Mouse (Mus musculus): ENCODE results near the gene Smug1. TPM values are rescaled to one million over a fixed set of nuclear protein-coding genes. Genes with fewer than 3 reads are reported as not detected.

Smug1 gene
- total RNA-seq (2021): 10 to 100 TPM; 11.0 to 16.7 TPM
- 16.6 and 17.1 TPM in 2 replicates for polyA plus RNA-seq (2012; rRNA removed)
- long read RNA-seq, partial matches to known transcripts: 8 of 13 reads
- long read RNA-seq, other reads (novel, unspliced or antisense): 4 of 13 reads

DNA sequence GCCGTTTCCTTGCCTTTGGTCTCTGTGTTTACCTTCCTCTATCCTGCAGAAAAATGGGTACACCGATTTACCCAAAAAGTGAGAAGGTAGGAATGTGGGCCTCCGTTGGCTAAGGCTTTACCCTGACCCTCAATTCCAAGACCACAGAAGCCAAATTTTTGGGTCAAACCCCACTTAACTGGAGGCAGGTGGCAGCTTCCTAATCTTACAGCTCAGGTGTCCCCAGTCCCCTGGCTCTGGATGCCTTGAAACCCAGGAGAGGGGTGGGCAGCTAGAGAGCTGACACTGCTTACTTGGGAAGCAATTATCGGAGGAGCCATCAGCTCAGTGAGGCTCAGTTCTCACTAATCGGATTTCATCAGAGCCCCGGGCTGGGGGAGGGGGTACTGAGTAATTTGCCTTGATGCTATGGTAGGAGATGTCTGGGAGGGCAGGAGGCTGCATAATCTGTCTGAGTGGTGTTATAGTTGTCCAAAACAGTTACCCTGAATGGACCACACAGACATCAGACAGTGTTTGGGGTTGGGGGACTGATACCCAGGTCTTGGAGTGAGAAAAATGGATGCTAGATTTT is at the start of gene Smug1:
TSS of gene Smug1 (minus strand) at position 51 of the 574 bp plus-strand sequence.
- DNase-seq: no peak

GRCm38 (mm10) chr15:103216052-103216451 is 49.2 kb upstream of the Smug1 start:
- no peak for DNase-seq

DNA sequence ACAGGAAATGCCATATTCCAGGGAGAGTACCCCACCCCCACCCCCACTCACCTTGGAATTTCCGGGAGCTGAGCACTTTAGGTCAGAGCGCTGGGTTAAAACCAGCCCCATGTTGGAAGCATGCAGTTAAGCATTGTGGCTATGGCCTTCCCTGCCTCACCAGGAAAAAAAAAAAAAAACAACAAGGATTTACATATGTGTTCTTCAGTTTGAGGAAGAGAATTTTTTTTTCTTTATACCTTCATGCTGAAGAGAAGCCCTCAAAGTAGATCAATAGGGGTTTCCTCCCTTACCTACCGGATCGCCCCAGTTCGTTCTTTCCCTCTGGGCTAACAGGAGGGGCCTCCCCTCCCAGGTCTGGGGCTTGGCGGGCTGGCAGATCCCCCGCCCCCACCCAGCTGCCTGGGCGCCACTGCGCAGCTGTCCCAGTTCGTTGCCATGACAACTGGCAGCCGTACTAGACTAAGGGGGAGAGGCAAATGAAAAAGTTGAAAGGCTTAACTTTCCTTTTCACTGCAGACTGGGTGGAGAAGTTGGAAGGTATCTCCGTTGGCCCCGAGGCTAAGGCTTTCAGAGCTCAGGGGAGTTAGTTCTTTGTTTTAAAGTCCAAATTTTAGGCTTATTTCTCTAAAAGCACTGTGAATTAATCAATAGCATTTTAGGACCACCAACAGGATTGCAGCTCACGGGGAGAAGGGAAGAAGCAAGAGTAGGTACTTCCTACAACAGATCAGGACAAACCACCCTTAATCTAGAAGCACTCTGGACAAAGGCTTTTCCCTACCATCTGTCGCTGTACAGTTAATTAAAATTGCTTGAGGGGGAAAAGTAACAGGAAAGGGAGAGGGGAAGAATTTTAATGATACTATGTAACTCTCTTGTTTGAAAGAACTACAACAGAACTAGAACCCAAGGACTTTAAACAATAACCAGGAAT is 48.3 kb upstream of the Smug1 start:
- DNase-seq: peak; percentile 90

- no peak for DNase-seq
Measured at GRCm38 (mm10) chr15:103214149-103214548, 47.3 kb upstream of the Smug1 start.

GRCm38 (mm10) chr15:103205156-103205555 is 38.3 kb upstream of the Smug1 start:
- no peak for DNase-seq

DNA sequence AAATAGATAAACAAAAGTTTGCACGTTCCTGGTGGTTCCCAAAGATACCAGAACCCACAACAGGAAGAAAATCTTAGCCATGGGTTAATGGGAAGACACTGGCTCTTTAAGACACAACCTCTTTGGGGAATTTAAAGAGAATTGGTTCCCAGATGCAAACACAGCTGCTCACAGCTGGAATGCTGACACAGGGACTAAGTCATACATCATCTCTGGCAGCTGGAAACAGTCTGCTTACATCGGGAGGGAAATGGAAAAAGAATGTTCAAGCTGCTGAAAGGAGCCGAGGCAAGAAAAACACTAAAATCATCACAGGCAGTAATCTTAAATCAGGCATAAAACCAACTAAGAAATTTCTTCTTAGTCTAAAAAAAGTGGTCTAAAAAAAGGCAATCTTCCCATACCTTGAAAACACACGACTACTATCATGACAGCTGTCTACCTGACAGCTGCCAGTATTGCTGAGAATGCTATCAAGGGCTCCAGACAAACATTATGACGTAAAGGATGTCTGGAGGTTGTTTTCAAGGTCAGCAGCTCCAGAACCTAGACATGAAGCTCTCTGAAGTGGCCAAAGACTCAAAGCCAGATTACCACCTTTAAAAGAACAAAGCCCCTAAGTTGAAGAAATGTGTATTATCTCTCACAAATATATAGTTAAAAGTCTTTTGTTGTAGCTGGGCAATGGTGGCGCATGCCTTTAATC is 35.3 kb upstream of the Smug1 start:
- DNase-seq: no peak

GRCm38 (mm10) chr15:103197785-103198184 is 30.9 kb upstream of the Smug1 start:
- DNase-seq: no peak

DNA sequence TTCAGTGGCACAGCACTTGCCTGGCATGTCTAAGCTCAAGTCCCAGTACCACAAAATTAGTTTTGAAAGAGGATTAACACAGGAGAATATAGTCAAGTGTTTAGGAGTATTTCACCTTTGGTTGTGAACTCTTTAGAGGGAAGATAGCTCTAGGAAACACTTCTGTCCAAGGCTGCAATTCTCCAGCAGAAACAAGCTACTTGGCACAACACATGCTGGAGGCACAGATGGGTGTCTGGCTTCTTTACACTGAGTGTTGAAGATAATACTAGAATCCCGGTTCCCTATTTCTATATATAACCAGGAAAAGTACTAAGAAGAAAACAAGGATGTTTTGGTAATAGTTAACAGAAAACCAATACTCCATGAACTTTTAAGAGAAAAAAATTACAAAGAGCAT is 29.9 kb upstream of the Smug1 start:
- no peak for DNase-seq

- DNase-seq: peak; percentile 23
Measured at GRCm38 (mm10) chr15:103193606-103194005, 26.7 kb upstream of the Smug1 start.

DNA sequence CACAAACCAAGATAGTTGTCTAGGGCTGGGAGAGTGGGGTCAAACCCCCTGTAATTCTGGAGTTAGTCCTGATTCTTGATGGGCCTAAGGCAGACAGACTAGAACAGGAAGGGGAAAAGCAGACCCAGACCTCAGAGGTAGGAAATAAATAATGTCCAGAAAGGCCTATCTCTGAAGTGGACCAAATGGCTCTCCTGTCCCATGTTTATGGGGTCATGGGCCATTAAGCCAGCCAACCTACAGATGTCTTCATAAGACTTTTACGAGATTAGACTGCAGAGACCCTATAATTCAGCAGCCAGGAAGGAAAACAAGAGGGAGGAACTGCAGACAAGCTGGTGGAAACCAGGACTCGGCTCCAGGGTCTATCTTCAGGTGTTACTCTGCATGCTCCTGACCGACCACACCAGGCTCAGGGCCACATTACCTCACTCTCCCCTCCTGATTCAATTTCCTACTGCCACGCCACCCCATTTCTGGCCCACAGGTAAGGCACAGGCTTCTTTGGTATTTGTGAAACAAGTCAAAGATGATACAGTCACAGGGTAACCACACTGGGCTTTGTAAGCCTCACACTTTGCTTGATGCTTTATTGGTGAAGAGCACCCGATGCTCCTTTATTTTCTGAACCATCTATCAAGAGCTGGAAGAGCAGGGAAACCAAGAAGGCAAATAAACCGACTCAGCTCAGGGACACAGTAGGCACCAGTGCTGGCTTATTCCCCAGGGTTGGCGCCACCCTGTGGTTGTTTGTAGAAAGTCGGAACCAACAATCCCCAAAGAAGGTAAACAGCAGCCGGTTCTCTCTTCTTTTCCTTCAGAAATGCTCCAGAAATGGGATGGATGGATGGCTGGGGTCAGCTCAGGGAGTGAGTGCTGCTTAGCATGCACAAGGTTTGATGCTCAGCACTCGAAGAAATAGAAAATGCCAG is 23.9 kb upstream of the Smug1 start:
- peak; percentile 46 for DNase-seq

DNA sequence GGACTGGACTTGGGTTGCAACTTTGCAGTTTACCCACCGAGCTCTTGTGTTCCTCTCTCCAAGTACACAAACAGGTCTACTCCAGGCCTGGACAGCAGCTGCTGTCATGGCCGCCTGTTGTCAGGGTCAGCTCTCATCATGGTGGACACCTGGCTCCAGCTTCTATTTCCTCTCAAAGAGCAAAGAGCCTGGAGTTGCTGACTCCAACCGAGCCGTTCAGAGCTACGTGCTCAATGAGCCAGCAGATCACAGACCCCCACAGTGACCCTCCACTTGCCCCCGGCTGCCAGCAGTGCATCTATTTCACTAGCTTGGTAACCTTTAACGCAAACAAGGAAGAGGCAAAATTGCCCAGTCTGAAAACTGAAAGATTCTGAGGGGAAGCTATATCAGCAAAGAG is 23.2 kb upstream of the Smug1 start:
- DNase-seq: no peak

DNA sequence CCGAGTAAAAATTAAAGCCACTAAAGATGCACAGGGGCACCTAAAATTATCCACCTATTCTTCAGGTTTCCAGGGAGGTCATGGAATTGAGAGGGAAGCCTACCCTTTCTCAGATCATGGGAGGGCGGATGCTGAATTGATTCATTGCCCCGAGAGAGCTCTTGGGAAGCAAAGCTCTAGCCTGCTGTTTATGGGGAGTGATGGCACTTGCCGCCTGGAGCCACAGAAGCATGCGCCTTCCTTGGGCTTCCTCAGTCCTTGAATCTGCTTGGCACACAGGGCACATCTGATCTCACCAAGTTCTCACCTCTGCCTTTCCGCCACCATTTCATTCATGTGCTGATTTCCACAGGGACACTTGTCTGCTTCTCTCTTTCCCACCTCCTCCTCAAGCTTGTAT is 20.9 kb upstream of the Smug1 start:
- DNase-seq: no peak

DNA sequence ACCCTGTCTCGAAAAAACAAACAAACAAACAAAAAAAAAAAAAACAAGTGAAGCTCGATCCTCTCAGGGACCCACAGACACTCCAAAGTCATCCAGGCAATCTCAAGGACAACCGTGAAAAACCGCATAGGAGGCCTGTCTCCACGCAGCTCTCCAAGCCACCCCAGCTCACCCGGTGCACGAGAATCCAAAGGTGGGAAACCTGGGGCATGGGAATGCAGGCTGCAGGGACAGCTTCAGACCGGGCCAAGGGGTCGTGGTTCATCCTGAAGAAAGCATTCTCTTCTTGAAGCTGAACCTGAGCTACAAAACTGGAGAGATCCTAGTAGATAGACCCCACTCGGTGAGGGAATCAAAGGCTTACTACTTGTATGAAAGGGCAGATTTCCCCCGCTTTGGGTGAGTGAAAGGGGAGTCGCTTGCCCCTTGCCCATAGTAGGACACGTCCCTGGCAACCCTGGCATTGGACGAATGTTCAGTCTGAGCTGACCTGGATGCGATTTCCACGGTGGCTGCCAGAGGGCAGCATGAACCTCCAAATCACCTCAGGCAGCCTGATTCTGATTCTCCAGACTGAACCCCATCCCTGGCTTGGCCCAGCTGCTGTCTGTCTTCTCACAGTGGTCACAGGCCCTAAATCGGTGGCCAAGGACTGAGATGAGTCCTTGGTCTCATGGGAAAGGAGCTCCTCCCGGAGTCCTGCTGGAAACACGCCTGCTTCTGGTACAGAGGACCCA is 18.7 kb upstream of the Smug1 start:
- DNase-seq: peak; percentile 72

DNA sequence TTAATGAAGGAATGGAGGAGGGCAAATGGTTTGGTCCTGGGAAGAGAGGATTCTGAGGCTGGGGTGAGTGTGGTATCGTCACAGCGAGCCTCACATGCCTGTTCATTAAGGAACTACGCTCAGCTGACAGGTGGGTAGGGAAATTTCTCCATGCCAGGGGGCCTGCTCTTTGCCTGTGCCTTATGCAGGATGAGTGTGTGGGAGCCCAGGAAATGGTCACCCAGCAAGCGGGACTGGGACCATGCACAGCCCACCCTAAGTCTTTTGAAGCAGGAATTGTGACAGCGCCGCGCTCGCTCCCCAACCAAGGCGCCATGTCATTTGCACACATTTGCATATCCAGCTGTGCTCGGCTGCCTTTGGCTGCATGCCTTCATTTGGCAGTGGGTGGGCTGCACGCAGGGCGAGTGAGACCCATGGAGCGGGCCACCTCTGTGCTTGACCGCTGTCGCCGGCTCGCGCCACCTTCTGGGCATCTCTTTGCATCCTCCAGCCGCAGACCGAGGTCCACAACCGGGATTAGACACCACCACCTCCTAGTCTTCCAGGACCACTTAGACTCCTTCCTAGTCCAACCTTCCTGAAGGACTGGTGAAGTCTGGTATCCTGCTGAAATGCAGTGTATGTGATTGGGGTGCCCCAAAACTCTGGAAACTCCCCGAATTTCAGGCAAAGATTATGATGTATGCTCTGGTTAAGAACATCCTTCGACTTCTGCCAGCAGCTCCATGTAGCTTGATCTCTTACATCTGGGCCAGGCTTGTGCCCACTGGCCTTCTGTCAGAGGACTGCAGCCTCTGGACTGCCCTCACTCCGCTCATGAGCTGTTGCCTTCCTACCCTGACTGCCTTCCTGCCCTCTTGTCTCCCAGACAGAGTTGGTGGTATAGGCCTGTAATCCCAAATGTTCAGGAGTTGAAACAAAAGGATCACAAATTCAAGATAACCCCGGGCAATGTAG is 17.0 kb upstream of the Smug1 start:
- no peak for DNase-seq

- peak; percentile 67 for DNase-seq
Measured at GRCm38 (mm10) chr15:103183135-103183534, 16.2 kb upstream of the Smug1 start.

DNA sequence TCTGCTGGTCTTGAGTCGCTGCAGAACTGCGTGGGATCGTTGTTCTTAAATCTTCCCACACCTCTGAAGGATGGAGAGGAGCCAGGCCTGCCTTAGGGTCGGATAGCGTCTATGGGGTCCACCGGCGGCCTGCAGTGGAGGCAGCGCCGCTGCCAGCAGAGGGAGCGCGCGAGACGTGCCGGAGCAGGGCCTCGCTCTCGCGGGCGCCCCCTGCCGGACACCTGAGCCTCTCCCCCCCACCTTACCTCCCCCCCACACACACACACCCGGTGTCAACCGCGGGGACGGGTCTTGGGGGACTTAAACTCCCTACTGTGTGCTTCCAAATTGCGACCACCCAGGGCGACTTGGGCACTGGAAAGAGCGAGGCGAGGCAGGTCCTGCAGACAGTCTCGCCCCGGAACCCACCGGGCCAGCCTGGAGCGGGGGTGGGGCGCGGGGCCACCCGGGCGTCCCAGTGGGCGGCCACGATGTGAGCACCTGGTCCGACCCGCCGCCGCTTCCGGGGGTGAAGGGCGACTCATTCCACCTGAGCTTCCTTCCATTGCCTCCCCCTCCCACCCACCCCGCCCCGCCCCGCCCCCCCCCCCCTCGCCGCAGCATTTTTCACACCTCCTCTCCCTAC is 15.4 kb upstream of the Smug1 start:
- peak; percentile 81 for DNase-seq

DNA sequence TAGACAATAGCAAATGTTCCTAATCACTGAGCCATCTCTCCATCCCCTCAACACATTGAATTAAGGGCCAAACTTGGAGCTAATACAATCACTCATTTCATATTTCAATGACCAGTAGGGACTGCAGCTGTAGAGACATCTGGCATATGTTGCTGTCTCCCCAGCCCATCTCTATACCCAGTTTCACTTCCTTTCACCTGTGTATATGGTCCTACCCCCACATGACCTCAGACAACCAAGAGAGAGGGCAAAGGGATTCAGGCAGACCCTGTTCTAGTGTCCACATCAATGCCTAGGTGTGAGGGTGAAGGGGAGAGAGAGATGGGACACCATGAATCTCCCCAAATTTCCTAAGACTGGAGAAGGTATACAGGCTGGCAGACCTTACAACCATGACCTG is 13.5 kb upstream of the Smug1 start:
- no peak for DNase-seq

- DNase-seq: no peak
Measured at GRCm38 (mm10) chr15:103178767-103179166, 11.9 kb upstream of the Smug1 start.

DNA sequence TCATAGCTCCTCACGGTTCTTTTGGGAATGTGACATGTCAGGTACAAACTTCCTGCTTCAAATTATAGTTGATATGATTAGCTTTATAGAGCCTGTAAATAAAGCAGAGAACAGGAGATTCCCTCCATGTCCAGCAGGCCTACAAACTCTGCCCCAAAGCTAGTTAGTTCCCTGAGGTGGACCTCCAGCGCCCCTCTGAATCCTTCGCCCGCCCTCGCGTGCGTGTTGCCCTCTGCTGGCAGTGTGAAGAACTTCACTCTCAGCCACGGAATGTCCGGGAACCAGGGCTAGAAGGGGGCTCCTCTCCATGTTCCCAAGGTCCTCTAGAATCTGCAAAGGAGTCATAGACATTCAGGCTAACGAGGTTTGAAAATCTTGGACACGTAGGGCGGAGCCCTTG is 11.2 kb upstream of the Smug1 start:
- DNase-seq: no peak
